Mouse (Mus musculus) brown adipose tissue, adult 24 weeks (tissue): ENCODE measurements around the gene Rinl. TPM values are rescaled to one million over a fixed set of nuclear protein-coding genes. Genes with fewer than 3 reads are reported as not detected.

Experiments
- H3K27ac ChIP-seq: fragments of 200-500 bp; replicated peaks from 2 replicates; pipeline ENCODE4 v1.5.1; 2012; ENCODE audit warnings: low read depth, mild to moderate bottlenecking, low read length
- H3K4me1 ChIP-seq: fragments of 200-500 bp; 2 replicates; pipeline ENCODE4 v1.6.1; 2012; ENCODE audit warnings: low read length, mixed read lengths; ENCODE audit not compliant: control insufficient read depth, insufficient read depth, insufficient read length
- H3K4me3 ChIP-seq: fragments of 200-500 bp; 2 replicates; pipeline ENCODE4 v1.5.1; 2012; ENCODE audit warnings: low read depth, mild to moderate bottlenecking, low read length, moderate library complexity; ENCODE audit not compliant: insufficient read depth
- polyA plus RNA-seq: library from polyadenylated mRNA; stranded (reverse); fragments of >200 nt; gene quantifications from 2 replicates; pipeline ENCODE4 v1.2.4, GENCODE M21; 2012; ENCODE audit not compliant: missing spikeins, insufficient read depth, insufficient read length

Gene Rinl
- polyA plus RNA-seq, 1 experiment: 2.5 TPM

- Histone ChIP-seq H3K27ac (no peak within 1 kb of the TSS), H3K4me3 (no peak within 1 kb of the TSS), H3K4me1 (no peaks in the 10 kb centered on the region; the same call in 1 of the 2 replicates)
Measured at GRCm38 (mm10) chr7:28833723-28834347, 45.1 kb downstream of the Rinl start, which contains the start of gene Lgals4. Lgals4 (plus strand) TSS chr7:28833854.

GRCm38 (mm10) chr7:28836936-28837335 lies 48.2 kb downstream of the Rinl start:
- no peak overlapping the region for H3K27ac ChIP-seq
- no peak overlapping the region for H3K4me3 ChIP-seq

GRCm38 (mm10) chr7:28838331-28838730 lies 49.6 kb downstream of the Rinl start:
- Histone ChIP-seq H3K4me3 (no peak overlapping the region), H3K4me1 (no peaks in the 10 kb centered on the region), H3K27ac (no peak overlapping the region)

More at GRCm38 (mm10) chr7:28836936-28837335, 48.2 kb downstream of the Rinl start:
- H3K4me1 ChIP-seq: no peaks in the 10 kb centered on the region

GRCm38 (mm10) chr7:28847273-28847672 lies 58.5 kb downstream of the Rinl start:
- Histone ChIP-seq H3K4me1 (peaks cover 3% of the 10 kb centered on the region), H3K4me3 (no peak overlapping the region), H3K27ac (no peak overlapping the region)

Other genes with a start within 250 kb of the Rinl start
- gene Sycn, start 248.1 kb upstream of the Rinl start, polyA plus RNA-seq: not detected in 2 replicates
- not detected in 2 replicates for gene Nccrp1, start 241.7 kb upstream of the Rinl start, polyA plus RNA-seq
- 18.8 and 24.4 TPM in 2 replicates for gene Samd4b, start 190.8 kb upstream of the Rinl start, polyA plus RNA-seq
- gene Pak4, start 190.8 kb upstream of the Rinl start, polyA plus RNA-seq: 4.1 and 5.8 TPM in 2 replicates
- not detected in 2 replicates for gene Acp7, start 157.6 kb upstream of the Rinl start, polyA plus RNA-seq
- gene Fbxo27, start 96.1 kb upstream of the Rinl start, polyA plus RNA-seq: 1.2 and 1.4 TPM in 2 replicates
- 0.71 and 2.5 TPM in 2 replicates for gene Fbxo17, start 72.2 kb upstream of the Rinl start, polyA plus RNA-seq
- 64.4 and 106 TPM in 2 replicates for gene Mrps12, start 47.1 kb upstream of the Rinl start, polyA plus RNA-seq
- gene Sars2, start 47.0 kb upstream of the Rinl start, polyA plus RNA-seq: 13.0 and 14.5 TPM in 2 replicates
- gene Ccer2, start 32.8 kb upstream of the Rinl start, polyA plus RNA-seq: not detected in 2 replicates
- 94.8 and 96.2 TPM in 2 replicates for gene Sirt2, start 22.2 kb upstream of the Rinl start, polyA plus RNA-seq
- gene Nfkbib, start 21.5 kb upstream of the Rinl start, polyA plus RNA-seq: 15.5 and 16.9 TPM in 2 replicates
- gene Hnrnpl, start 19.6 kb downstream of the Rinl start, polyA plus RNA-seq: 122 and 131 TPM in 2 replicates
- 3,379 and 3,601 TPM in 2 replicates for gene Ech1, start 36.2 kb downstream of the Rinl start, polyA plus RNA-seq
- gene Lgals4, start 44.9 kb downstream of the Rinl start, polyA plus RNA-seq: 12.0 and 14.6 TPM in 2 replicates
- gene Lgals7, start 74.9 kb downstream of the Rinl start, polyA plus RNA-seq: 2.3 TPM in 1 of 2 replicates, not detected in the other
- 0.63 and 0.71 TPM in 2 replicates for gene Capn12, start 92.5 kb downstream of the Rinl start, polyA plus RNA-seq
- gene Actn4, start 173.4 kb downstream of the Rinl start, polyA plus RNA-seq: 122 and 135 TPM in 2 replicates
- 165 and 216 TPM in 2 replicates for gene Eif3k, start 192.9 kb downstream of the Rinl start, polyA plus RNA-seq
- 0.63 and 1.4 TPM in 2 replicates for gene Map4k1, start 193.1 kb downstream of the Rinl start, polyA plus RNA-seq